Mouse (Mus musculus) c-Kit-positive CD71-positive TER-119-negative erythroid progenitor cells, embryonic 14.5 days (primary cell): ENCODE results near the gene Slc25a48.

ENCODE experiments used
- DNase-seq: peaks from one replicate; pipeline ENCODE4 v3.0.0-alpha.2; 2013; ENCODE audit warnings: low read depth

The Slc25a48 gene

DNA sequence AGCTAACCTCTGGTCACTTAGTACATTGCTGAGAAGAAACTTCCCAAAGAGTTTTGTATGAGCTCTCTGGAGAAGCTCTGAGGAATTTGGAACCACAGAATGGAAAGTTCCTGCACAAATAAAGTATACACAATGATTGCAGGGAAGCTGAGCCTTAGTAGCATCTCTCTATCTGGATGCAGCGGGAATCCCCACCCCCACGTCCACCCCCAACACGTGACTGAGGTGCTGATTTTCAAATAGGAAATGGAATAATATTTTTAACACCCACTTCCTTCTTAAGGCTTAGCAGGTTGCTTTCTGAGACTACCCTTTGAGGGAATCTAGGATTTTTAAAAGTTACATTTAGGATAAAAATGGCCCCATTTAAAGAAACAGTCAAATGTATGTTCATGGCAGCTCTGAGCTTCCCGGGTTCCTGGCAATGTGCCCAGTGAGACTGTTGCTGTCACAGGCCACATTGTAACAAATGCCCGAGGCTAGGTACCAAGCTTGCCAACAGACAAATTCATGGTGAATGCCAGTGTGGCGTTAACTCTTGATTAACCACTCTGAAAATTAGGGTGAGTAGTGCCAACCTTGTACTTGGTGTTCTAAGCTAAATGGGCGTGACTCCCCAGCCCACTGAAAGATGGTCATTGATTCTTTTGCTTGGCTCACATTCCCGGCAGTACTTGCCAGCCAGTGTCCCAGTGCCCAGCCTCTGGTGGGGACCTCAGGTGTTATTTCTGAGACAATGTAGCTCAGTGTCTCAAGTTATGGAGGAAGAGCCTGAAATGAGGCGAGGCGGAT, 11.3 kb downstream of the Slc25a48 start:
- DNase-seq = no peak

DNA sequence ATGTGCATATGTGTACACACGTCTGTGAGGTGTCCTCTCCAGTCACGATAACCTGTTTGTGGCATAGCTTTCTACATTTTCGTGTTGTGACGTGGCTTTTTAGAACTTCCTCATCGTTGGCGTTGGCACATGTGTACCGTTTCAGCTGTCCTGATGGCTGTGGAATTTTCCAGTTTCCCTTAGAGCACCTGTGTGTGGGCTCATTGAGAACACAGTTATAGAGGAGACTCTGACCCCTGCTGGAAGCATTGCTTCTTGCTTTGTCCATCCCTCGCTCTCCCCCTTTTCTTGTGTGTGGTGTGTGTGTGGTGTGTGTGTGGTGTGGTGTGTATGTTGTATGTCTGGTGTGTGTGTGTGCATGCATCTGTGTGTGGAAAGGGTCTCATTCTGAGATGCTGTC, 11.9 kb downstream of the Slc25a48 start:
- no peak for DNase-seq

DNA sequence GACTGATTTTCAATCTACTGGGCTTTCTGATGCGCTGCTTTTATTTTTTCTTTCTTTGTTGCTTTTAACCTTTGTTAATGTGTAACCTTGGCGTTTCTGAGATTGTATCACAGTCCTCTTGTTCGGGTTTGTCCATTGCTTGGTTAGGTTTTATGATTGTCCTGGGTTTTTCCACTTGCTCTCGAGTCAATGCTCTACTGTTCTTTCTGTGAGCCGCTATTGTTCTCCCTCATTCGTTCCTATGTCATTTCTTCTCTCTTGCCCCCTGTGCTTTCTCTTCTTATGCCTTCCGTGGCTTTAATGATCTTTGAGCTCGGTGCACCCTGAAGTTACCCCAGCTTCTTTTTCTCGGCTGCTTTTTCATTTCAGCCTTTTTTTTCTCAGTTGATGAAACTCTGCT, 19.8 kb downstream of the Slc25a48 start:
- DNase-seq = no peak

DNA sequence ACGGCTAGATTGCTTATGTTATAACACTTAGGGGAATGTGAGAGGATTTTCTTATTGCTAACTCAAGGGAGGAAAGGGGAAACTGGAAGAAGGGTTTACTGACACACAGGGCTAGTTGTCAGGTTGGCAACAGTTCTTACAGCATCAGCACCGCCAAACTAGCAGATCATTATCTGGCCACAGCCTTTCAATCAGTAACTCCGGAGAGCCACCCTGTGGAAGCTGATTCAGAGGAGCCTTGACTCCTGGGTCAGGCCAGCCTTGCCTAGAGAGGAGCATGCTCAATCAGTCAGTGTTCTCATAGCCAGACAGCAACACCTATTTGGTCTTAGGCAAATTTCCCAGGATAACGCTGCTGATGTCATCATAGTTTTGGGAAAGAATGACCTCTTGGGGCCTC, 23.3 kb downstream of the Slc25a48 start:
- DNase-seq = no peak

DNA sequence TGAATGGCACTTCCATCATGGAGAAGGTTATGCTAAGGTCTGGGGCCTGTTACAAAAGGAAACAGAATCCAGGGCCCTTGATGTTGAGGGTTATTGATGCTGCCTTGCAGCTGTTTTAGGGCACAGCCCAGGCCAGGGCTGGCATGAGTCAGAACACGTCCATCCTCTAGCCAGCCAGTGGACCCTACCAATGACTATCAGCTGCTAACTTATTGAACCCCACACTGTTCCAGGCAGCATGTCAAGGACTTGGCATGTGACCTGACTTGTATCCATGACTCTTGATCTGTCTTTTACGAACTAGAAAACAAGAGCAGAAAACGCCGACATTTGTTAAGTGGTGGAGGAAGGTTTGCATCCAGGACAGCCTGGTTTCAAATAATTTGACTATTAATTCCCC, 24.6 kb downstream of the Slc25a48 start:
- no peak for DNase-seq

DNA sequence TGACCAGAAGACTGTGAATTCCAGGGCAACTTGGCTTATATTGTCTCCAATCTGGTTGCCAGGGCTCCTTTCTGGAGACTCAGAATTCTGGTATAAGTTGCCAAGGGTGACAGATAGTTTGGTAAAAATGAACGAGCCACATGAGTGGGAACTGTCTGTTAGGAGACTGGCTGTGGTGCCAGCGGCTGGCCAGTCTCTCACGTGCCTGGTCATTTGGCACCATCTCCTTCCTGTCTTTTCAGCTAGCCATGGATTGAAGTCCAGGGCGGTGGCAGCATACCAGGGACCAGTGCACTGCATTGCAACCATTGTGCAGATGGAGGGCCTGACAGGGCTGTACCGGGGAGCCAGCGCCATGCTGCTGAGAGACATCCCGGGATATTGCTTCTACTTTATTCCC, 25.1 kb downstream of the Slc25a48 start:
- no peak for DNase-seq

DNA sequence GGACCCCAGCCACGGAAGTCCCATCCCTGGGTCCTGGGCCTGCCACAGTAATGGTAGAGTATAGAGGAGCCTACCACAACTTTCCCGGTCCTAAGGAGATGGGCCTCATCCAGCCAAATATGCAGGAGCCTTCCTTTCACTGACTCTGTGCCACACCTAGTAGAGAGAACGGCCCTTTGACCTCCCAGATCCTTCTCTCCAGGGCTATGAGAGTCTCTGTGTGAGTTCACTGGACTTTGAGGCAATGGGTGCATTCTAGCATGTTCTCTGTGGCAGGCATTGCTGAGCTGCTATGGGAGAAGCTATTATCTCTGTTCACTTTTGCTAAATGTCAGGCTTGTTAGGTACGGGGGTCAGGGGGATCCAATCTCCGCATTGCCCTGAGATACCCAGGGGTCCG, 25.6 kb downstream of the Slc25a48 start:
- DNase-seq = no peak

DNA sequence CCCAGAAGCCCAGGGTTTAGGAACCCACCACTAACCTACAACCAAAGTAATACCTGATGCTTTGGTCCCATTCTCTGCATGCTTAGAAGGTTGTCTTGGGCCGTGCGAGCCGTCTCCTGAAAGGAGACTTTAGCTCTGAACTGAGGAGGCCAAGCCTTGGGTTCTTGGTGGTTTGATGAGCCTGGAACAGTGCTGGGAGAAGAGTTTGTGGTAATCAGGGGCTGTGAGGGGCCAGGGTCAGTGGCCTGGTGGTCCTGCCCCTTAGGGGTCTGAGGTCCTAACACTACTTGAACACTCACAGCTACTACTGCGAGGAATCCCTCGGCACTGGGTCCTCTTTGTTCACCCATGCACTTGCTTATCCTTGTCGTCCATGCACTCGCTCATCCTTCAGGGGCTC, 29.6 kb downstream of the Slc25a48 start:
- DNase-seq = no peak

DNA sequence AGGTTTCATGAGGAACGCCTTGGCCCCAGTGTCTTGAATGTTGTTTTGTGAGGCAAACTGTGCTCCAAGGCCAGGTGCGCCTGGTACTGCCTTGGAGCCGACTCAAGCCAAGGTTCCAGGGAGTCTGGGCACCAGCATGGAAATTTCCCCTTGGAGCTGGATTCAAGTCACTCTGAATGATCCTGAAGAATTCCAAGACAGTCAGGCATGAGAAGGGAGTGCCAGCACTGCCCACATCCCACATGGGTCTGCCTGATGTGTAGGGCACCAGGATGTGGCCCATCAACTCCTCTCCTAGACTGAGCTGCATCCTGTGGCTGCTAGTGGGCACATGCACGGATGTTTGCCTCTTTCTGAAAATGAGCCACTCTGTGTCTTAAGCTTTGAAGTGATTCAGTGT, 30.4 kb downstream of the Slc25a48 start:
- no peak for DNase-seq

DNA sequence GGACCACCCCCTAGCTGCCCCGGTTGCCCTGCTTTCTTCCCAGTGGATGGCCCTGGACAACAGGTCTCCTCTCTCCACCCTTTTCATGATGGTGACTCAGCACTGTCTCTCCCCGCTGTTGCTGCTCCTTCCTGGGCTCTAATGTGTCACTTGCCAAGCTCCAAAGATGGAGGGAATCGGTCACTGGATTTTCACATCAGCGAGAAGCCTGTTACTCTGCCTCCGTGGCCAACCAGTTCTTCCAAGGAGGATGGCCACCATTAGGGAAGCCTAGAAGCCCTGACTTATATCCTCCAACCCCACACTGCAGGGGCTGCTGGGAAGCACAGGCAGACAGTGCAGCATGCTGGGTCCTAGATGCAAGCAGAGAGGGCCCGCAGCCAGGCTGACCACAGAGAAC, 33.1 kb downstream of the Slc25a48 start:
- DNase-seq = no peak

DNA sequence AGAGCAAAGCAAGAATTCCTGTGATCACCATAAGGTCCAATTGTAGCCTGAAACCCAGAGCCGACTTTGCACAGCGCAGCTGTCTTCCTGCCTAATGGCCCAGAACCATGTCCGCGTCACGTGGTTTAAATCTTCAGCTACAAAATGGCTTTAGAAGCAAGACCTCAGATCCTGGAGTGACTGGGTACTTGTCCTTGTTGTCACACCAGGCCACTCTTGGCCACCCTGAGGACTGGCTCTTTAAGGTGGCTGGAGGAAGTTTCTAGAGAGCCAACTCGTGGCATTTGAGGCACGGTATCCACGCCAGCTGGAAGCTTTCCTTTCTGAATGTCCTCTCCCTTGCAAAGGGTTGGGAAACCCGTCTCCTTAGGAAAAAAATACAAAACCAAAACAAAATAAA, 33.8 kb downstream of the Slc25a48 start:
- no peak for DNase-seq

DNA sequence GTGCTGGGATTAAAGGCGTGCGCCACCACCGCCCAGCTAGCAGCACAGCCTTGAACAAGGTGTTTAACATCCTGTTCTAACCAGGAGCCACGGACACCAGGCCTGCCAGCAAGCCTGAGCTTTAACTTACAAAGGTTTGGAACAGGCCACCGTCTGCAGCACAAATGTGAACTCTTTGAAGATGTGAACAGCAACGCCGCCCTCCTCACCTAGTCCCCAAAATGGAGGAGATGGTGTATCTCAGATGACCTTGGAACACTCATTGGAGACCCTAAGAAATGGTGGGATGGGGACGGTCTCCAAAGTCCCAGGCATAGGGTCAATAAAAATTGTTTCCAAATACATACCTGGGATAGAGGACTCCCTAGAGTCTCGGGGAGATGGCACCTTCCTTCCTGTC, 34.5 kb downstream of the Slc25a48 start:
- no peak for DNase-seq

DNA sequence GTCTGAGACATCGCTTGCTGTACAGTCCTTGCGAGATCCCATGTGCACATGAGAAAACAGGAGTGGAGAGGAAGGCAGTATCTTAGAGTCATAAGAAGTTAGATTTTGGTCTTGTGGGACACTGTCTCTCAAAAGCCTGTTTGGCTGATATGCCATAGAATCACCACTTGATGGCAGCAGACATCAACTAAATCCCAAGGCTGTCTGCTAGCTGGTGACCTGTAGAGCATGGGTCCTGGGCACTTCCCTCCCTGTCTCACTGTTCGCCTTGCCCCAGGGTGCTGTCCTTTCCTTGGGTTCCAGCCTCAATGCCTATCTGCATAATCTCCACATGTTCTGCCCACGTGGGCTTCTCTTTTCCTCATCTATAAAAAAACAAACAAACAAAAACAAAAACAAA, 37.2 kb downstream of the Slc25a48 start:
- DNase-seq = peak; percentile 4

DNA sequence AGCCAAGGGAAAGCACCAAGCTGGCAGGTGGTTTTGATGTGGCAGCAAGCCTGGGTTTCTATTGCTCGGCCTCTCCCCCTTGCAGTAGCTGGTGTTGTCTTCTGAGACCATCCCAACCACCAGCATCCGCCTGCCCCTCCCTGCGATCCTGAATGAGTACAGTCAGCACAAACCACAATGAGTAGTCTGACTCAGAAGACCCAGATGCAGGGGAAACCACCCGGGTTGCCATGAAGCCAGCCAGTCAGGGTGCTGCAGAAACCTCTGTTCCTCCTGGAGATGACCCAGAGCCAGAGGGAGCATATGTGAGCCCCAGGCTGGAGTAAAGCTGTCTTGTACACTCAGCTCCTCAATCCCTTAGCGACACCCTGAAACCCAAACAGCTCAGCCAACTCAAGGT, 38.6 kb downstream of the Slc25a48 start:
- DNase-seq = no peak

DNA sequence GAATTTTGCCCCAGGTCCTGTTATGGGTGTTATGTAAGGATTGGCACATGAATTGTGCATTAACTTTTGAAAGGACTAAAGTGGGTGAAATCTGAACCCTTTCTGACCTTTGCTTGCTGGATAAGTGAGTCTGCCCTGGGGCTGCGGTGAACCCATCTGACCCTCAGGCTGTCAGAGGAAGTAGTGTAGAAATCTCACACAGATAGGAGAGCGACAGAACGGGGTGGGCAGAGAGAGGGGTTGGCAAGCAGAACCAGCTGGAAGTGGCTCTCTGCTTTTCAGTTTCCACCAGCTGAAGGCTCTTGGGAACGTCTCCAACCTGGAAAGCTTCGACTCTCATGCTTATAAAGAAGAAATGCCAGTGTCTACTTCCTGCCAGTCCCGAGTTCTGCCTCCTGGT, 39.1 kb downstream of the Slc25a48 start:
- no peak for DNase-seq

DNA sequence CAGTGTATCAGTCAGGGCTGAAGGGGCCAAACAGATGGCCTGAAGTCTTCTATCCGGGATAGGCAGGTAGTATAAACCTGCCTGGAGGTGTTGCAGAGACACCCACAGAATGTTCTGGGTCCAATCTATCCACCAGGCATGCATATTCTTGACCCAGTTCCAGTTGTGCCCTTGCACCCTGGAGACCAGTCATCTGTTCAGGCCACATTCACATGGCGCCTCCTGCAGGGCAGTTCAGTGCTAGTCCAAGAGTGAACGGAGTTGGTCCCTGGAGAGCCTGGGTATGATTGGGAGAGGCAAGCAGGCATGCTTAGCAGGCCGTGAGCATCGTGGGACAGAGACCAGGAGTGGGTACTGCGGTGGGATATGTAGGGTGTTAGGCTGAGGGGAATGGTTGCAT, 39.9 kb downstream of the Slc25a48 start:
- DNase-seq = no peak

DNA sequence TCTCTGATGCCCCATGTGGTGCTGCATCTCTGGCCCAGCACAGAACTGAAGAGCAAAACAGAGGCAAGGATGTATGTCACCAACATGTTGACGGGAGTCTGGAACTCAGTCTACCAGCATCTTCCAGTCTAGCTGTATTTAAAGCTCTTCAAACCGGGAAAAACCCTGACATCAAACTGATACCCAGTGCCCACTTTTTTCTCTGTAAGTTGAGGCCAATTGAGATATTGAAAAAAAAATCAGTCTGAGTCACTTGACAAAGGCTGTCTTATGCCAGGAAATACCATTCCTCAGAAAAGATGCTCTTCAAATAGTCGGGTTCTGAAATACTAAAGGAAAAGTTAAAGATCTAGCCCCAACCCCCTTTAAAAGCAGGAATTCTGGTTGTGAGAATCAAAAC, 44.0 kb downstream of the Slc25a48 start, which contains the start of gene Il9:
TSS of gene Il9 (minus strand) at position 101 of the 400 bp plus-strand sequence.
- DNase-seq = no peak

DNA sequence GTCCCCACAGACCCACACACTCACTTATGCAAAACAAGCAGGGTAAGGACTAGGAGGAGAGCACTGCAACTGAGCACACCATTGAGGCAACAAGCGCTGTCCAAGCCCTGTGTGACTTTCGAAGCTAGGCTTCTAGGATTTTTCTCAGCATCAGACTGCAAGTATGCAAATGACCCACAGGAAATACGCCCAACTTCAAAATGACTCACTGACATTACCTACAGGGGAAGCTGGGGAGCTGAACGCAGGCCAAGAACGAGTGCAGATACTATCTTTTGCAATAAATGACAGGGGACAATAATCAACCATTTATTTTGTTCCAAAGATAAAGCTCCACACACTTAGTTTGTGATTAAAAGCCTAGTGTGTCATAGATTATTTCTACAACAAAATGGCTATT, 49.9 kb downstream of the Slc25a48 start:
- no peak for DNase-seq

DNA sequence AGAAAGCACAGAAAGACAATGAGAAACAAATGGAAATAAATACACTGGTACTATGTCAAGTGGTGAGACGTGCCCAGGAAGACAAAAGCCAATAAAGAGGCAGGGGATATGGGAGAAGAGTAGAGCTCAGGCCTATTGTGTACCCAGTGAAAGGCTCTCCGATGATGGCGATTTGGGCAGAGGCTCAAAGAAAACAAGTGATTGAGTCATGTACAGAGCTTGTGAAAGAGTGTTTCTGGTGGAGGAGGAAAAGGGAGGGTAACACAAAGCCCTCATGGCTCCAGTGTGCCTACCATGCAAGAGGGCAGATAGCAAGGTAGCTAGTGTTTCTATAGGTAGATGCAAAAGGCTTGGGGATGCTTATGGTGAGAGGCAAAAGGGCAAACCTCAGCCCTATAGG, 56.3 kb downstream of the Slc25a48 start:
- no peak for DNase-seq

DNA sequence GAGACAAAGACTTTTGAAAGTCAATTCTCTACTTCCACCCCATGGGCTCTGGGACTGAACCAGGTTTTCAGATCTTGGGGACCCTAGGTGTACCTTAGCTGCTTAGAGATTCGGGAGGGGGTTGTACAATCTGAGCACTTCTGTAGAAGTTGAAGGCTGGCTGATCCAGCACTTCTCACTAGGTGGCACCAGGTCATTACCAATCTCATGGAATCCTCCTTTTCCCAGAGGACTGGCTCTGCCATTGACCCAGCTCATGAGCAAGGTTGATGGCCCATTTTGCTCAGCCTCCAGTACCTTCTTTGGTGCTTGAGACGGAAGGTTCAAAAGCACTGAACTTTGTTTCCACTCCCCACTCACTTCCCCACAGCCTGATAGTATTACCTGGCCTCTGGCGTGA, 62.0 kb downstream of the Slc25a48 start:
- no peak for DNase-seq

DNA sequence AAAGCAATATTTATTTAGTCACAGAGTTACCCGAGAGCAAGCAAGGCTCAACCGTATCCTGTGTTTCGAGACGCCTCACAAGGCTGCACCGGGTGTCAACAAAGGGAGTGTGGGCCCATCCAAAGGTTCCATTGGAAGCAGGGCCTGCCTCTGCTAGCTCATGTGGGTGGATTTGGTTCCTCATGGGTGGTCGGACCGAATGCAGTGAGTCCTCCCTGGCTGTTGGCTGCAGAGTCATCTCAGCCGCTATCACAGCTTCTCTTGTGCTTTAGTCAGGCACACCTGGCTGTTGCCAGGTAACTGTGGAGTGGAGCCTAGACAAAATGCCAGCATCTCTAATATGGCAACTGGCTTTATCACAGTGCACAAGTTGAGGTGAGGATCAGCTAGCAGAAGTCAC, 62.5 kb downstream of the Slc25a48 start:
- no peak for DNase-seq

DNA sequence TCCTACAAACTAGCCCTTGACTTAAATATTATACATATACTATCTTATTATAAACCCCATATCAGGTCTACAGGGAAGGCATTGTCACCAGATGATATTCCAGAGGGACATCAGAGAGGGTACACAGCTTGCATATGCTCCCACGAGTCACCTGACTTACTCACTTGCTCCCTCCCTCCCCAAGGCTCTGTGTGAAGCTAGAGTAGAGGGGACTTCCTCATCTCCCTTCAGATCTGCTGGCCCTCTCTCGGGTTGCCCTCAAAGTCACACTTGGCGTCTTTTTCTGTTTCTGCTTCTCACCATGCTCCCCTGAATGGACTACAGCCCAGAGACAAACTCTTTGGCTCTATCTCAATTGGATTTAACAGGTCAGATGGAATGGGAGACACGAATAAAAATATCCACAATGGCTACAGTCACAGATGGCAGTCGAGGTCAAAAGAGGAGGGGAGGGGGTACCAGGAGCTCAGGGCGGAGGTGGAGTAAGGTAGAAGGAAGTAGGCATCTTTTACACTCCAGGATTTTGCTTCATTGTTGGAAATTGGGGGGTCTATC, 63.8 kb downstream of the Slc25a48 start:
- DNase-seq = no peak

DNA sequence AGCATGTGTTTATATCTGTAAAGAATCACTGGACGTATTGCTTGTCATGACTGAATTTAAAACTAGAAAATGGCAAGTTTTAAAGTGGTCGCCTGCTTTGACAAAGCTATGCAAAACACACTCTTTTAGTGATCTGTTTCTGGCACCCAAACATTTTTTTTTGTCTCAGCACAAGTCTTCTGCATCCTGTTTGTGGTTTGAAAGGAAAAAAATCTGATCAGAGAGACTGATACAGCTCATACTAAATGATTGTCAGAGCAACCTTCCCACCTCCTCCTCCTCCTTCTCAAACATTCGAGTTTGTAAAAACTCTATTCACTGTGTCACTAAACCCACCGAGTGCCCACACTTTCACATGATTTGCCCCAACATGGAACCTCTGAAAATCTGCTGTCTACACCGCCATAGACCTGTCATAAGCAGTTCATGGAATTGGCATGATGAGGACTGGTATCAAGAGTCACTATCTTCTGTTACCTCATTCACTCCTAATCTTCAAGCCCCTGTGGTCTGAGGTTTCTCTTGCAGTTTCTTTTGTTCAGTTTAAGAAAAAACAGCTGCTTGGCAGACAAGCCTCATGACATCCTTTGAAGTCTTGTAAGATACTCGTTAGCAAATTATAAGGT, 68.8 kb downstream of the Slc25a48 start:
- DNase-seq = no peak

DNA sequence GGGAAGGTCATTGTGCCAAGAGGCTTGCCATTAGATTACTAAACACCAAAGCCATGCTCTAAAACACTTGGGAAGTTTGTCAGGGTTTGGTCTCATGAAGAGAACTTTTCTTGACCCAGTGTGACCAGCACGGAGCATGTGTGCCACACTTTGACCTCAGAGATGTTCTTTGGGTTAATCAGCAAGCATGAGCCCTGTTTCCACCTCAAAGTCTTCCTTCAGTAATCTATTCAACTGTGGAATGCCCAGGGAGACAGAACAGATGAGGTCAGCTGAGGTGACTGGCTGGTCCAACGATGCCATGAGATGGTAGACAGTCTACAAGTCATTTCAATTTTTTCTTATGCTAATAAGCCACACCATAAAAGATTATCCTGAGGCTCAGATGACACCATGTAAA, 71.6 kb downstream of the Slc25a48 start:
- no peak for DNase-seq
